Mouse (Mus musculus) kidney, adult 2 months (tissue): ENCODE measurements at regions not wholly inside any gene's neighbourhood (a gene's known extent, or its start where the extent isn't known, plus 50 kb on each side); places are given as distances from the start of the nearest gene placed in this dataset.

Source experiments
- DNase-seq: peaks from one replicate; pipeline ENCODE4 v3.0.0; 2021
- H3K27ac ChIP-seq: fragments of 200-500 bp; 2 replicates; pipeline ENCODE4 v1.5.1; 2012; ENCODE audit warnings: low read depth, low read length, control low read depth, inconsistent platforms; ENCODE audit not compliant: insufficient read depth
- H3K27me3 ChIP-seq: fragments of 200-500 bp; replicated peaks from 2 replicates; pipeline ENCODE4 v1.6.1; 2012; ENCODE audit warnings: mild to moderate bottlenecking, moderate library complexity, low read length, inconsistent platforms; ENCODE audit not compliant: control insufficient read depth, insufficient read depth
- H3K36me3 ChIP-seq: fragments of 200-500 bp; 2 replicates; pipeline ENCODE4 v1.6.1; 2012; ENCODE audit warnings: mild to moderate bottlenecking, moderate library complexity, low read length, inconsistent platforms; ENCODE audit not compliant: control insufficient read depth, insufficient read depth
- H3K4me1 ChIP-seq: fragments of 200-500 bp; 2 replicates; pipeline ENCODE4 v1.6.1; 2011; ENCODE audit warnings: low read length; ENCODE audit not compliant: control insufficient read depth, insufficient read depth
- H3K4me3 ChIP-seq: fragments of 200-500 bp; 2 replicates; pipeline ENCODE4 v1.5.1; 2011; ENCODE audit warnings: mild to moderate bottlenecking, low read depth, low read length, control low read depth; ENCODE audit not compliant: insufficient read depth
- CTCF ChIP-seq: fragments of 200-500 bp; conservative IDR thresholded peaks from 2 replicates; pipeline ENCODE4 v1.5.1; 2011; ENCODE audit warnings: low read depth, mild to moderate bottlenecking, control low read depth, low read length, moderate library complexity, mixed read lengths; ENCODE audit not compliant: insufficient read depth, insufficient read length
- POLR2A ChIP-seq: fragments of 200-500 bp; IDR thresholded peaks from one replicate; pipeline ENCODE4 v1.6.1; 2011; ENCODE audit warnings: low read depth, low read length, control low read depth
- WGBS: fragments of 180-500 bp; shearing (Covaris S2); methylation state at CpG from one replicate; pipeline ENCODE4 v1.1.7; 2018; 5-methylcytosine and 5-hydroxymethylcytosine counted together

DNA sequence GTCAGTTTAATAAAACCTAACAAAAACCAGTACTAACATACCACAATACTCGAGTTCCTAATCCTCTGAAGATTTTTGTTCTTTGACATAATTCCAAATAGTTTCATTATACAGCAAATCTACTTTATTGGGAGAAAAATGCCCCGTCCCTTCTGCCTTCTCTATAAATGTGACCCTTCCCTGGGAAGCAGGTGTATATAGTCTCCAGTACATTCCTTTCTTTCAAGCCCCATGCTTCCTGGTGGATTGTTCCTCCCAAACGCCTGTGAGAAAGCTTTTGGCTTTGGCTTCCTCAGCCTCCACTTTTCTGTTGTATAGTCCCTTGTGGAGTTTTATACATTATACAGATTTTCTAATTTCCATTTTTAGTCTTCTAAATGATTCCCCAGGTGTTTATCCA, 1001.8 kb upstream of the Tenm3 start:
- TF ChIP-seq CTCF: no peak
- TF ChIP-seq POLR2A: no peak
- Histone ChIP-seq H3K36me3 (no peaks in the 10 kb centered on the region), H3K27ac (no peak overlapping the region), H3K4me1 (no peaks in the 10 kb centered on the region), H3K27me3 (no peaks in the 10 kb centered on the region), H3K4me3 (no peak overlapping the region)
- DNase-seq: no peak
- WGBS: 81% methylated on average over 3 of the region's 3 CpGs

- no peak for DNase-seq
- no peak overlapping the region for H3K27ac ChIP-seq
Measured at GRCm38 (mm10) chr8:49831970-49832369, 988.2 kb upstream of the Tenm3 start.

GRCm38 (mm10) chr8:49829345-49829744, 985.6 kb upstream of the Tenm3 start:
- no peak overlapping the region for H3K27ac ChIP-seq
- 12% methylated on average over 2 of the region's 2 CpGs for WGBS
- no peaks in the 10 kb centered on the region for H3K4me1 ChIP-seq
- peak; percentile 38 for DNase-seq
- no peak for TF ChIP-seq POLR2A
- TF ChIP-seq CTCF: 0 out of 2 replicates have a peak, but pooled peaks have one; percentile 4
- H3K27me3 ChIP-seq: no peaks in the 10 kb centered on the region
- H3K36me3 ChIP-seq: no peaks in the 10 kb centered on the region
- no peak overlapping the region for H3K4me3 ChIP-seq

More at GRCm38 (mm10) chr8:49831970-49832369, 988.2 kb upstream of the Tenm3 start:
- TF ChIP-seq POLR2A: no peak
- no peak for TF ChIP-seq CTCF
- H3K36me3 ChIP-seq: no peaks in the 10 kb centered on the region
- no peaks in the 10 kb centered on the region for H3K4me1 ChIP-seq
- no peaks in the 10 kb centered on the region for H3K27me3 ChIP-seq
- no peak overlapping the region for H3K4me3 ChIP-seq

DNA sequence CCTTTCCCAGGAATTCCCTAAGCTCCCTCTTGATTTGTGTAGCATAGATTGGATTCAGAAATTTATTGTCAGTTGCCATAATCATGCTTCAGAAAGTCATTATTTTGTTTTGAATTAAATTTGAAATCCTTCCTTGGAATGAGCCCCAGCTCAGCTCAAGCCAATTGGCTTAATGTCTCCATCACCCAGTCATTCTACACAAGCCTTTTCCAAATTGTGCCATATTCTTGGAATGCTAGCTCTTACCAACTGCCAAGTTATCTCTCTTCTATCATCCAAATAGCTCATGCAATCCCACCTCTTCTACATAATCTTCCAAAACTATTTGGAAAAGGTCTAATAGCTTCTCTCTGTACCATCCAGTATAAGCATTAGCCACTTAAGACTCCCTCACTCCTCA, 982.5 kb upstream of the Tenm3 start:
- no peaks in the 10 kb centered on the region for H3K4me1 ChIP-seq
- no peaks in the 10 kb centered on the region for H3K27me3 ChIP-seq
- no peaks in the 10 kb centered on the region for H3K36me3 ChIP-seq
- DNase-seq: no peak
- TF ChIP-seq CTCF (no peak), POLR2A (no peak)
- H3K27ac ChIP-seq: no peak overlapping the region
- no peak overlapping the region for H3K4me3 ChIP-seq

DNA sequence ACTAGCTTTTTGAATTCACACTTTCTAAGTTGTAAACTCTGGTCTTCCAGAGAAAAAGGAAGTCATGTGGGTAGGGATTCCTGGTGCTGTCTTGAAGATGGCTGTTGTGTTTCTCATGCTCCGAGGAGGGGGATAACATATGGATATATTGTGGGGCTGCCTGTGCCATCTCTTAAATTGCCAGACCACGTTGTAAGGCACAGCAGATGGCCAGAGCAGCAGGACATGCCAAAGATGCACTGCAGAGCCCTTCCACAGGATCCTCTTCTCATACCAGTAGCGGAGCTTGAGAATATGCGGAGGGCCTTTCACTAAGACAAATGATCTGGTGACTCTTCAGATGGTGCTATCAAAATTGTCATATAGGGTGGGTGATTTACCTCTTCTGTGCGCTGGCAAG, 981.2 kb upstream of the Tenm3 start:
- Histone ChIP-seq H3K4me1 (no peaks in the 10 kb centered on the region), H3K36me3 (no peaks in the 10 kb centered on the region), H3K27me3 (no peaks in the 10 kb centered on the region), H3K27ac (no peak overlapping the region), H3K4me3 (no peak overlapping the region)
- no peak for DNase-seq
- 83% methylated on average over 5 of the region's 5 CpGs for WGBS
- TF ChIP-seq CTCF (no peak), POLR2A (no peak)

DNA sequence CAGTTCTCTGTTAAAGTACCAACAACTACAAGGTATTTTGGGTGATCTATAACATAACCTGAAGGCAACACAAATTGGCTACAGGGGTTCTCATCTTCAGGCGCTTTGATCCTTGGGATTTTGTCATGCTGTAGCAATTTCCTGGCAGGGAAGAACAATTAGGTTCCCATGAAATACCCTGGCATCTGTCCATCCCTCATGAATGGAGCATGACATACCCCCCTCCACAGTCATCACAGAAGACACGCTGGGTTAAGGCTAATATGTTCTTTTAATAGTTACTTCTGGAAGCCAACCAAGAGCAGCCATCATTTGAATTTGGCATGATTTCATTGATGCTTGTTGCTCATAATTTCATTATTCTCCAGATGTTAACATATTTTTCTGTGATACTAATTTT, 979.0 kb upstream of the Tenm3 start:
- 50% methylated on average over 2 of the region's 2 CpGs for WGBS
- DNase-seq: no peak
- Histone ChIP-seq H3K4me3 (no peak overlapping the region), H3K27ac (no peak overlapping the region), H3K27me3 (no peaks in the 10 kb centered on the region), H3K36me3 (no peaks in the 10 kb centered on the region), H3K4me1 (no peaks in the 10 kb centered on the region)
- no peak for TF ChIP-seq CTCF
- TF ChIP-seq POLR2A: no peak

DNA sequence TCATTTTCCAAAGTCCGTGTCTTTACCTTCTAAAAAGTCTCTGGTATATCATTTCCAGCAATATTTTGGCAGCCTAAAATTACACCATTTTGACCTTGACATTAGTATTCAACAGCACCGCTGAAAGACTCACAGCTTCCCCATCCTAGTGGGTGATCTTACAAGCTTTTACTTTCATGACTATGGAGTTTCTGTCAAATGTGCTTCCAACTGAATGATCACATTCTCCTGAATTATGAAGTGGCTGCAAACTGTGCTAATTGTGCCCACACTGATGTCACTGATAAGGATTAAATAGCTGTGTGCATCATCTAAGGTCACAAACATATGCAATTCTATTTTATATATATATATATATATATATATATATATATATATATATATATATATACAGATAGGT, 955.5 kb upstream of the Tenm3 start:
- no peak overlapping the region for H3K4me3 ChIP-seq
- no peaks in the 10 kb centered on the region for H3K36me3 ChIP-seq
- no peak for DNase-seq
- no peak overlapping the region for H3K27ac ChIP-seq
- TF ChIP-seq POLR2A: no peak
- no peak for TF ChIP-seq CTCF
- H3K27me3 ChIP-seq: no peaks in the 10 kb centered on the region
- WGBS: 78% methylated on average over 2 of the region's 2 CpGs
- H3K4me1 ChIP-seq: no peaks in the 10 kb centered on the region

- H3K36me3 ChIP-seq: no peaks in the 10 kb centered on the region
- no peaks in the 10 kb centered on the region for H3K4me1 ChIP-seq
Measured at GRCm38 (mm10) chr8:49796741-49797140, 953.0 kb upstream of the Tenm3 start.

More at GRCm38 (mm10) chr8:49796741-49797140, 953.0 kb upstream of the Tenm3 start:
- Histone ChIP-seq H3K27me3 (no peaks in the 10 kb centered on the region), H3K27ac (no peak overlapping the region), H3K4me3 (no peak overlapping the region)
- TF ChIP-seq CTCF (no peak), POLR2A (no peak)
- 73% methylated on average over 3 of the region's 3 CpGs for whole genome bisulfite sequencing
- no peak for DNase-seq
